Mouse (Mus musculus): ENCODE data around the gene Rpsa. TPM values are rescaled to one million over a fixed set of nuclear protein-coding genes. Genes with fewer than 3 reads are reported as not detected.

Rpsa gene
- polyA plus RNA-seq, 1 experiment: not detected

- no peak for TF ChIP-seq CTCF (IDR thresholded peaks at IDR 0.05; ENCODE audit: insufficient read depth, low read depth, low read length)
- TF ChIP-seq POLR2A (IDR thresholded peaks at IDR 0.05; ENCODE audit: insufficient read depth, low read depth, low read length): no peak
- Histone ChIP-seq H3K27ac (ENCODE audit: insufficient read depth, low read depth, low read length) (no peak overlapping the region), H3K4me1 (ENCODE audit: control insufficient read depth, insufficient read depth, low read length) (peaks cover 3% of the 10 kb centered on the region; the same call in 1 of the 2 replicates), H3K4me3 (ENCODE audit: insufficient read depth, low read depth, low read length) (no peak overlapping the region)
- under 1% methylated on average over 4 of the region's 4 CpGs for WGBS
Measured at GRCm38 (mm10) chr9:120140652-120141051, 13.2 kb downstream of the Rpsa start.

- Histone ChIP-seq H3K4me3 (ENCODE audit: insufficient read depth, low read depth, low read length) (no peak overlapping the region), H3K27ac (ENCODE audit: insufficient read depth, low read depth, low read length) (no peak overlapping the region), H3K4me1 (ENCODE audit: control insufficient read depth, insufficient read depth, low read length) (peaks cover 3% of the 10 kb centered on the region; the same call in 1 of the 2 replicates)
- no peak for TF ChIP-seq CTCF (IDR thresholded peaks at IDR 0.05; ENCODE audit: insufficient read depth, low read depth, low read length)
- WGBS: 75% methylated on average over 13 of the region's 13 CpGs
Measured at GRCm38 (mm10) chr9:120144474-120144873, 17.0 kb downstream of the Rpsa start.

- no peak within 1 kb of the TSS for H3K27ac ChIP-seq (ENCODE audit: insufficient read depth, low read depth, low read length)
- no peak for TF ChIP-seq CTCF (IDR thresholded peaks at IDR 0.05; ENCODE audit: insufficient read depth, low read depth, low read length)
- TF ChIP-seq POLR2A (IDR thresholded peaks at IDR 0.05; ENCODE audit: insufficient read depth, low read depth, low read length): no peak
- H3K4me1 ChIP-seq (ENCODE audit: control insufficient read depth, insufficient read depth, low read length): no peaks in the 10 kb centered on the region
- no peak within 1 kb of the TSS for H3K4me3 ChIP-seq (ENCODE audit: insufficient read depth, low read depth, low read length)
- WGBS: 50% methylated on average over 11 of the region's 11 CpGs
Measured at GRCm38 (mm10) chr9:120149222-120149828, 21.8 kb downstream of the Rpsa start, which contains the start of gene Mobp. Mobp (plus strand) TSS chr9:120149707.

GRCm38 (mm10) chr9:120151152-120151551, 23.7 kb downstream of the Rpsa start:
- Histone ChIP-seq H3K4me1 (ENCODE audit: control insufficient read depth, insufficient read depth, low read length) (no peaks in the 10 kb centered on the region), H3K27ac (ENCODE audit: insufficient read depth, low read depth, low read length) (no peak overlapping the region), H3K4me3 (ENCODE audit: insufficient read depth, low read depth, low read length) (no peak overlapping the region)
- TF ChIP-seq CTCF (IDR thresholded peaks at IDR 0.05; ENCODE audit: insufficient read depth, low read depth, low read length) (no peak), POLR2A (IDR thresholded peaks at IDR 0.05; ENCODE audit: insufficient read depth, low read depth, low read length) (no peak)
- WGBS: 79% methylated on average over 5 of the region's 5 CpGs

- Histone ChIP-seq H3K4me1 (ENCODE audit: control insufficient read depth, insufficient read depth, low read length) (no peaks in the 10 kb centered on the region), H3K27ac (ENCODE audit: insufficient read depth, low read depth, low read length) (no peak overlapping the region), H3K4me3 (ENCODE audit: insufficient read depth, low read depth, low read length) (no peak overlapping the region)
- 80% methylated on average over 12 of the region's 12 CpGs for WGBS
- no peak for TF ChIP-seq CTCF (IDR thresholded peaks at IDR 0.05; ENCODE audit: insufficient read depth, low read depth, low read length)
- TF ChIP-seq POLR2A (IDR thresholded peaks at IDR 0.05; ENCODE audit: insufficient read depth, low read depth, low read length): no peak
Measured at GRCm38 (mm10) chr9:120151906-120152399, 24.5 kb downstream of the Rpsa start.

GRCm38 (mm10) chr9:120158047-120158446, 30.6 kb downstream of the Rpsa start:
- Histone ChIP-seq H3K4me1 (ENCODE audit: control insufficient read depth, insufficient read depth, low read length) (no peaks in the 10 kb centered on the region), H3K27ac (ENCODE audit: insufficient read depth, low read depth, low read length) (no peak overlapping the region), H3K4me3 (ENCODE audit: insufficient read depth, low read depth, low read length) (no peak overlapping the region)
- 37% methylated on average over 4 of the region's 4 CpGs for WGBS
- TF ChIP-seq CTCF (IDR thresholded peaks at IDR 0.05; ENCODE audit: insufficient read depth, low read depth, low read length): no peak
- no peak for TF ChIP-seq POLR2A (IDR thresholded peaks at IDR 0.05; ENCODE audit: insufficient read depth, low read depth, low read length)

- H3K4me3 ChIP-seq (ENCODE audit: insufficient read depth, low read depth, low read length): no peak overlapping the region
- no peak for TF ChIP-seq CTCF (IDR thresholded peaks at IDR 0.05; ENCODE audit: insufficient read depth, low read depth, low read length)
- 71% methylated on average over 16 of the region's 16 CpGs for WGBS
Measured at GRCm38 (mm10) chr9:120163862-120164261, 36.4 kb downstream of the Rpsa start.

GRCm38 (mm10) chr9:120167826-120168225, 40.3 kb downstream of the Rpsa start:
- TF ChIP-seq POLR2A (IDR thresholded peaks at IDR 0.05; ENCODE audit: insufficient read depth, low read depth, low read length) (no peak), CTCF (IDR thresholded peaks at IDR 0.05; ENCODE audit: insufficient read depth, low read depth, low read length) (no peak)

More at GRCm38 (mm10) chr9:120163862-120164261, 36.4 kb downstream of the Rpsa start:
- Histone ChIP-seq H3K4me1 (ENCODE audit: control insufficient read depth, insufficient read depth, low read length) (no peaks in the 10 kb centered on the region), H3K27ac (ENCODE audit: insufficient read depth, low read depth, low read length) (no peak overlapping the region)

GRCm38 (mm10) chr9:120171295-120171694, 43.8 kb downstream of the Rpsa start:
- 40% methylated on average over 5 of the region's 5 CpGs for WGBS
- Histone ChIP-seq H3K4me1 (ENCODE audit: control insufficient read depth, insufficient read depth, low read length) (no peaks in the 10 kb centered on the region), H3K27ac (ENCODE audit: insufficient read depth, low read depth, low read length) (no peak overlapping the region), H3K4me3 (ENCODE audit: insufficient read depth, low read depth, low read length) (no peak overlapping the region)
- no peak for TF ChIP-seq CTCF (IDR thresholded peaks at IDR 0.05; ENCODE audit: insufficient read depth, low read depth, low read length)

More at GRCm38 (mm10) chr9:120167826-120168225, 40.3 kb downstream of the Rpsa start:
- 65% methylated on average over 11 of the region's 11 CpGs for WGBS
- Histone ChIP-seq H3K27ac (ENCODE audit: insufficient read depth, low read depth, low read length) (no peak overlapping the region), H3K4me1 (ENCODE audit: control insufficient read depth, insufficient read depth, low read length) (no peaks in the 10 kb centered on the region), H3K4me3 (ENCODE audit: insufficient read depth, low read depth, low read length) (no peak overlapping the region)

Data from olfactory bulb, adult 2 months (tissue).